Mouse (Mus musculus) heart, adult 9 months (tissue): ENCODE measurements around the gene Prpf39.

Source experiments
- DNase-seq, 2 experiments: peaks; one replicate each; pipeline ENCODE4 v3.0.0; 2022; ENCODE audit warnings: low spot score in 2 of 2

The Prpf39 gene

GRCm38 (mm10) chr12:65036190-65036870, at the start of gene Prpf39:
Gene Prpf39 (plus strand): TSS chr12:65036333.
- peak; percentile 90 to 91 for DNase-seq

DNA sequence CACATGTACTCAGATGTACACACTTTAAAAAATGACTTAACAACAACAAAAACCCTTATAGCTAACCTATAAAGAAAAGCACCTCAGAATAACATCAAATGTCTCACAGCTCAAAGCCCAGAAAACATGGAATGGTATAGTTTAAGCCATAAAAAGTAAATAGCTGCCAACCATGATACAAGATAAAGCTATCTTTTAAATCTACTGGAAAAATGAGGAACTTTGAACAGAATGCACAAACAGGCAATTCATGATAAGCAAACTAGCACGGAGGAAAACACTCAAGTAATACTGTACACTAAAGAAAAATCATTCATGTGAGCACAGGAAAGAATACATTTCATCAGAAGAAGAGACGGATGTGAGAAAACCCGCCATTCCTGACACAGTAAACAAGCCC, 28.4 kb upstream of the Prpf39 start:
- no peak for DNase-seq

- no peak for DNase-seq
Measured at GRCm38 (mm10) chr12:65022842-65023241, 13.3 kb upstream of the Prpf39 start.

GRCm38 (mm10) chr12:65035839-65036189, 319 bp upstream of the Prpf39 start:
- peak in 1 of 2 experiments; percentile 8 for DNase-seq

GRCm38 (mm10) chr12:65036892-65037545, 886 bp downstream of the Prpf39 start:
- DNase-seq: no peak

DNA sequence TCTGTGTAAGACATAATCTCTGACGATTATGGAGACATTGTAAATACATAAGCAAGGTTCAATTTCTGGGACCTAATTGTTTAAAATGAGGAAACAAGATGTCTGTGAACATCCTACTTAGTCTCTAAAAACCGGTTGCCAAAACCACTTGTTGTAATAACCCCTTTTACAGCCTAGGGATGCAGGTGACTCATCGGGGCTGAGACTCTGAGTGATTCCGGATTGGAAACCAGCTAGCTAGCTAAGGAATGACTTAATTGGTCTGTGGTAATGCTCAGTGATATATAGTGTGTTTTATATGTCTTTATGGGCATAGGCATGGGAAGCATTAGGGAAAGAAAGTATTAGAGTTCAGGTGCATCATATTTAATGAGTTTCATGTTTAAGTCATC, 1.4 kb downstream of the Prpf39 start:
- no peak for DNase-seq

- no peak for DNase-seq
Measured at GRCm38 (mm10) chr12:65048799-65049198, 12.7 kb downstream of the Prpf39 start.

- no peak for DNase-seq
Measured at GRCm38 (mm10) chr12:65058203-65058602, 22.1 kb downstream of the Prpf39 start.

- no peak for DNase-seq
Measured at GRCm38 (mm10) chr12:65061082-65061481, 24.9 kb downstream of the Prpf39 start.

DNA sequence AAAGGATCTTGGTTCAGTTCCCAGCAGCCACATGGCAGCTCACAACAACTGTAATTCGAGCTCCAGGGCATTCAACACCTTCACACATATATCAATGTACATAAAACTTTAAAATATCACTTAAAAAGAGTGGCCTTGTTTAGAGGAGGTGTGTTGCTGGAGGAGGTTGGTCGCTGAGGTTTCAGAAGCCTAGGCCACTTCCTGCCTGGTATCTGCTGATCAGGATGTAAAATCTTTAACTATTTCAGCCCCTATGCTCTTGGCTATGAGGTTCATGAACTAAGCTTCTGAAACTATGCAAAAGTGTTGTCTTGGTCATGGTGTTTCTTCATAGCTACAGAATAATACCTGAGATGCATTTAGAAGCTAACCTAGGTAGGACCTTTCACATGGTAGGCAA, 29.1 kb downstream of the Prpf39 start:
- no peak for DNase-seq

- no peak for DNase-seq
Measured at GRCm38 (mm10) chr12:65066234-65066633, 30.1 kb downstream of the Prpf39 start.

- DNase-seq: peak; percentile 36 to 49
Measured at GRCm38 (mm10) chr12:65068409-65068808, 32.3 kb downstream of the Prpf39 start.

DNA sequence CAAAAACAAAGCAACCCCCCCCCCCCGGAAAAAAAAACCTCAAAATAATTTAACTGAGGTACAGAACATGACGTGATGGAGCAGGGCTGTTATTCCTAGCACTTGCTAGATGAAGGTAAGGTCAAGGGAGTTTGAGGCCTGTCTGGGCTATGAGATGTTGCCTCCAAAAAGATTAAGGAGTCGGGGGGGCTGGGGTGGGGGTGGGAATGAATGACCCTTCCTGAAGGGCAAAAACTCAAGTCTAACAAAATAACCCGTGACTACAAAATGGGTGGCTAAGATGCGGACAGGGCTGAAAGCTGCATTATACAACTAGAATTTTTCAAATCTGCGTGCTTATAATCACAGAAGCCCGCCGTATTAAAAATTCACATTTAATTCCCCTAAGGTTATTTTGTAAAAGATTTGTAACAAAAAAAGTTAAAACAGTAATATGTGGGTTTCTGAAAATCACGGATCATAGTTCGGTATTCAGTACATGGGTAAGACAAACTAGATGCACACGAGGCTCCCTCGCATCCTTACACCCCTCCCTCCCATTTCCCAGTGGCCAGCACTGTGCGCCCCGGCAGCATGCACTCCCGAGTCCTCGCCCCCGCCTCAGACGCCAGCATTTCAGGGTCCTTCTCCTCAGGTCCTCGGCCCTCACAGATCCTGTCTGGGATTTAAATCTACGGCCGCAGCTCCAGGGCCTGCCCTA, 36.9 kb downstream of the Prpf39 start:
- DNase-seq: no peak

- peak; percentile 96 to 98 for DNase-seq
Measured at GRCm38 (mm10) chr12:65073611-65074178, 37.6 kb downstream of the Prpf39 start, which contains the start of gene Fkbp3. Gene Fkbp3 (minus strand): TSS chr12:65074007.

- DNase-seq: no peak
Measured at GRCm38 (mm10) chr12:65074651-65075050, 38.5 kb downstream of the Prpf39 start.

- peak; percentile 90 to 92 for DNase-seq
Measured at GRCm38 (mm10) chr12:65075085-65075732, 39.1 kb downstream of the Prpf39 start, which contains the start of gene Fancm. Gene Fancm (plus strand): TSS chr12:65075603.

GRCm38 (mm10) chr12:65075733-65076310, 39.7 kb downstream of the Prpf39 start:
- DNase-seq: no peak

- DNase-seq: no peak
Measured at GRCm38 (mm10) chr12:65076906-65077305, 40.8 kb downstream of the Prpf39 start.

- DNase-seq: no peak
Measured at GRCm38 (mm10) chr12:65108746-65109145, 72.6 kb downstream of the Prpf39 start.

- no peak for DNase-seq
Measured at GRCm38 (mm10) chr12:65111503-65111902, 75.4 kb downstream of the Prpf39 start.

- DNase-seq: no peak
Measured at GRCm38 (mm10) chr12:65112811-65113210, 76.7 kb downstream of the Prpf39 start.
